Mouse (Mus musculus) erythroblast, embryonic 14.5 days (primary cell): ENCODE results near the gene Lrmda.

ENCODE experiments used
- GATA1 ChIP-seq: IDR thresholded peaks from 2 replicates; pipeline ENCODE4 v1.6.1; 2012; ENCODE audit warnings: low read length, inconsistent platforms, mixed read lengths
- TAL1 ChIP-seq: IDR thresholded peaks from 3 replicates; pipeline ENCODE4 v1.6.1; 2012; ENCODE audit warnings: low read length, inconsistent platforms, mixed read lengths

- TF ChIP-seq GATA1: no peak
- TF ChIP-seq TAL1: no peak
Measured at GRCm38 (mm10) chr14:23096017-23096336, 1076.5 kb downstream of the Lrmda start.
